Mouse (Mus musculus): Measurements from ENCODE around the gene Bsn. TPM values are rescaled to one million over a fixed set of nuclear protein-coding genes. Genes with fewer than 3 reads are reported as not detected.

Bsn gene
- polyA plus RNA-seq, 1 experiment from 2014 or later, result 0.06 TPM

DNA sequence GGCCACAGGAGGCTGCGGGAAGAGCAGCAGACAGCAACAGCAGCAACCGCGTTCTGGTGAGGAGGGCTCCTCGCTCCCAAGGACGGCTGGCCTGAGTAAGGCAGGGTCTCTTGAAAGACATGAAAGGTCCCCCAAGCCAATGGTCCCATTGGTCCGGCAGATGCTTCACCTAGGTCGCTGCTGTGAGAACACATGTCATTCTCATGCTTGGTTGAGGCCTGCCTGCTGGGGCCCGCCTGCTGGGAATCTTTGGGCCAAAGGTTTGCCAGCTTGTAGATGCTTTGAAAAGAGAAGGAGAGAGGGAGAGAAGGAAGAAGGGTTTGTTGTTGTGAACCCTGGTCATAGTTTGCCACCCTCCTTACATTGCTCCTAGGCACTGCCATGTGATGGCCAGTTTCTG, 90.6 kb downstream of the Bsn start:
- no peak for DNase-seq (ENCODE audit: low spot score)

DNA sequence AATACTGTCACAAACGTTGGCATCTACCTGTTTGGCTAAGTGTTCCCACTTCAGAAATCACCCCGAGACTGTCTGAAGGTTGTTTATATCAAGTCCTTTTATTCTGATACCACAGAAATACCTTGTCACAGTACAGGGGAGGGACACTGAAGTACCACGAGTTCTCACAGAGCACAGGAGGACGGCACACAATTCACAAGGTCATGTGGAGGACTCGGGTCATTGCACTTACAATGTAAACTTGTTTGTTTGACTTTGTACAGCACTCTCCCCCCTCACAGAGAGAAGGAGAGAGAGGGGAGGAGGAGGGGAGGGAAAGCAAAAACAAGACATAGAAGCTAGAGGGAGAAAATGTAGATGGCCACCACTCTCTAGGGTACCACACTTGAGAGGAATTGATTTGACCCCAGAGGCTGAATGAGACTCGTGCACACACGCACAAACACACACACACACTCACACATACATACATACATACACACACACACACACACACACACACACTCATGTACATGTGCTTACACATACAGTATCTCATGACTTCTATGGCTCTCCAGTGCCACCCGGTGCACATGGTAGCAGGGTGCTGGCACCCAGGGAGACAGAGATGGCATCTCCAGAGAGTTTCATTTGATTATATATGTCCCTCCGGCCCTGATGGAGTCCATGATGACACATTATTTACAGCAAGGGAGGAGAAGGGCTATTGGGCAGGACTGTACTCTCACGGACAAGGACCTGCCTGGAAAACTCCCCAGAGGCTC, 94.1 kb downstream of the Bsn start:
- H3K9ac ChIP-seq (replicated peaks; ENCODE audit: low read depth), result no peak overlapping the region
- H3K9me3 ChIP-seq (ENCODE audit: low read length), result no peaks in the 10 kb centered on the region
- no peak overlapping the region for H3K4me3 ChIP-seq (ENCODE audit: low read depth, low read length)
- H3K4me2 ChIP-seq (replicated peaks; ENCODE audit: low read depth, low read length), result no peak overlapping the region
- DNase-seq (ENCODE audit: low spot score) (no peak), ATAC-seq (no peak)
- H3K27ac ChIP-seq (ENCODE audit: low read length), result no peak overlapping the region
- no peaks in the 10 kb centered on the region for H3K27me3 ChIP-seq (replicated peaks; ENCODE audit: insufficient read depth, low read length)
- peaks cover 7% of the 10 kb centered on the region; the same call in 1 of the 2 replicates for H3K36me3 ChIP-seq (ENCODE audit: insufficient read depth, low read length)
- TF ChIP-seq CTCF (IDR thresholded peaks at IDR 0.05) (no peak), EP300 (IDR thresholded peaks at IDR 0.05) (0 out of 2 replicates have a peak, but pooled peaks have one; percentile 7)
- WGBS, result 48% methylated on average over 10 of the region's 10 CpGs
- no peaks in the 10 kb centered on the region; the same call in 1 of the 2 replicates for H3K4me1 ChIP-seq (ENCODE audit: insufficient read depth, low read depth, low read length)

More for the DNA sequence above, 90.6 kb downstream of the Bsn start:
- H3K27ac ChIP-seq (ENCODE audit: low read length), result no peak overlapping the region
- H3K4me3 ChIP-seq (ENCODE audit: low read depth, low read length), result no peak overlapping the region
- no peaks in the 10 kb centered on the region for H3K27me3 ChIP-seq (replicated peaks; ENCODE audit: insufficient read depth, low read length)
- 85% methylated on average over 8 of the region's 8 CpGs for WGBS
- no peaks in the 10 kb centered on the region; the same call in 1 of the 2 replicates for H3K4me1 ChIP-seq (ENCODE audit: insufficient read depth, low read depth, low read length)
- H3K4me2 ChIP-seq (replicated peaks; ENCODE audit: low read depth, low read length), result no peak overlapping the region
- H3K36me3 ChIP-seq (ENCODE audit: insufficient read depth, low read length), result no peaks in the 10 kb centered on the region
- no peaks in the 10 kb centered on the region for H3K9me3 ChIP-seq (ENCODE audit: low read length)
- no peak overlapping the region for H3K9ac ChIP-seq (replicated peaks; ENCODE audit: low read depth)
- ATAC-seq, result no peak
- TF ChIP-seq CTCF (IDR thresholded peaks at IDR 0.05), result no peak

DNA sequence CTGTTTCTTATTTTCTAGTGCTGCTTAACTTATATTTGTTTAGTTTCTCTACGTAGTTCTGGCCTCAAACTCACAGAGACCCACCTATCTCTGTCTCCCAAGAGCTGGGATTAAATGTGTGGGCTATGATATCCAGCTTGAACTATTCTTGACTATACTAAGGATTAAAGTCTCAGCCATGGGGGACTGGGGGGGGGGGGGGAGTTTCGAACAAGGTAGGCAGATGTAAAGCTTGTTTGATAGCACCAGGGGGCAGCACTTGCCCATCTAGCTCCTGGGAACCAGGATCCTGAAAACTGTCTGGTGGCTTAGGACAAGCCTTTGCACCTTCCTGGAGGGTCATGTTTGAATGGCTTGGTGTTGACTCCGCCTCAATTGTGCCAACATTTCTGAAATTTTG, 94.7 kb downstream of the Bsn start:
- TF ChIP-seq CTCF (IDR thresholded peaks at IDR 0.05) (peak; percentile 82), EP300 (IDR thresholded peaks at IDR 0.05) (no peak)
- H3K36me3 ChIP-seq (ENCODE audit: insufficient read depth, low read length), result peaks cover 10% of the 10 kb centered on the region; the same call in 1 of the 2 replicates
- 4% methylated on average over 3 of the region's 3 CpGs for WGBS
- H3K4me2 ChIP-seq (replicated peaks; ENCODE audit: low read depth, low read length), result peak overlapping the region; percentile 97
- H3K9me3 ChIP-seq (ENCODE audit: low read length), result no peaks in the 10 kb centered on the region
- no peaks in the 10 kb centered on the region; the same call in 1 of the 2 replicates for H3K4me1 ChIP-seq (ENCODE audit: insufficient read depth, low read depth, low read length)
- no peaks in the 10 kb centered on the region for H3K27me3 ChIP-seq (replicated peaks; ENCODE audit: insufficient read depth, low read length)
- DNase-seq (ENCODE audit: low spot score), result peak; percentile 90
- H3K4me3 ChIP-seq (ENCODE audit: low read depth, low read length), result peak overlapping the region; percentile 62
- H3K9ac ChIP-seq (replicated peaks; ENCODE audit: low read depth), result no peak overlapping the region
- ATAC-seq, result peak; percentile 13
- H3K27ac ChIP-seq (ENCODE audit: low read length), result no peak overlapping the region

DNA sequence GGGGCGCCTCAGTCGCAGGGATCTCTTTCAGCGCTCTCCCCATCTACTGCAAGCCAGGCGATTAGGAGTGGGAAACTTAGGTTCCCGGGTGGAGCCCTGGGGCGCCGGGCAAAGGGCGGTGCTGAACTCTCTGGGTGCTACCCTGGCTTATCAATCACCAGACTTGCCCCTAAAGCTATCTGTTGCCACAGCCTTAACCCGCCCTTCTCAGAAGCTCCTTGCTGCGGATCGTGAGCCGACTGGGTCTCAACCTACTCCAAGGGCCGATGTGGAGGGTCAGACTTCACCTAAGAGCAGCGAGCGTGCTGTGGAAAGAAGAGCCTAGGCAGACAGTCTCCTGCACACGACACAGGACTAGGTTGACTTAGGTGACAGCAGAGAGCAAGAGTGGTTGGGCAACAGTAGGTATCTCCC, 95.2 kb downstream of the Bsn start:
- no peaks in the 10 kb centered on the region; the same call in 1 of the 2 replicates for H3K4me1 ChIP-seq (ENCODE audit: insufficient read depth, low read depth, low read length)
- no peaks in the 10 kb centered on the region for H3K27me3 ChIP-seq (replicated peaks; ENCODE audit: insufficient read depth, low read length)
- peak overlapping the region; percentile 69 for H3K27ac ChIP-seq (ENCODE audit: low read length)
- 1% methylated on average over 16 of the region's 16 CpGs for WGBS
- peak overlapping the region; percentile 97 for H3K4me2 ChIP-seq (replicated peaks; ENCODE audit: low read depth, low read length)
- peak; percentile 29 for ATAC-seq
- no peaks in the 10 kb centered on the region for H3K9me3 ChIP-seq (ENCODE audit: low read length)
- no peak for TF ChIP-seq CTCF (IDR thresholded peaks at IDR 0.05)
- no peak for TF ChIP-seq EP300 (IDR thresholded peaks at IDR 0.05)
- peaks cover 14% of the 10 kb centered on the region; the same call in 1 of the 2 replicates for H3K36me3 ChIP-seq (ENCODE audit: insufficient read depth, low read length)
- H3K9ac ChIP-seq (replicated peaks; ENCODE audit: low read depth), result peak overlapping the region; percentile 51
- peak; percentile 37 for DNase-seq (ENCODE audit: low spot score)
- H3K4me3 ChIP-seq (ENCODE audit: low read depth, low read length), result peak overlapping the region; percentile 62

DNA sequence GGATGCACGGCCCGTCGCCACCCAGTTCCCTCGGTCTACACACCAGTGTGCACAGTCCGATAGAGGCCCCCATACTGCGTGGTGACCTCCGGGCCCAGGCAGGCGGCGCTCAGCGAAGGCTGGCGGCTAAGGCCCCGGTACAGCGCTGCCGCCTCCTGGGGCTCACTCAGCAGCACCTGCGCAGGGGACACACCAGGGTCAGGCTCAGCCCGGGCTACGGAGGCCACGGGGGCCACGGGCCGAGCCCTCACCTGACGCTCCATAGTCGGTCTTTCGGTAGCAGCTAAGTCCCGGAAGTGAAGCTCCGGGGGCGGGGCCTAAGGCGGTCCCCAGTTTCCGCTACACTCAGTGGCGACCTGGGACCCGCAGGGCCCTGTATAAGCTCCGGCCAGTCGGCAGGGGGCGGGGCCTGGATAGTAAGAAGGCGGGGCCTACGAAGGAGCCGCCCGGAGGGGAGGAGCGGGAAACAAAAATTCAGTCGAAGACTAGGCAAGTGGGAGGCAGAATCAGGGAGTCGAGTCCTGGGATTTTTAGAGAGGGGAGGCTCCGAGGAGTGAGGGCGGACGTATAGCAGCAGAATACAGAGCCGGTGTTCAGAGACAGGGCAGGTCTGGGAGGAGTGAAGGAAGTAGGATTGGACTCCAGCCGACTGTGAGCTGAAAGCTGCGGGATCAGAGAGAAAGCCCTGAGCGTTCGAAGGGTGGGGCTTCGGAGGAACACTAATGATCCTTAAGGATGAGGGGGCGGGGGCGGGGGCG, 95.8 kb downstream of the Bsn start, which contains the start of gene Apeh:
TSS of gene Apeh (minus strand) at position 423 of the 758 bp plus-strand sequence.
- Histone ChIP-seq H3K9ac (replicated peaks; ENCODE audit: low read depth) (peak within 1 kb of the TSS; percentile 61), H3K4me3 (ENCODE audit: low read depth, low read length) (peak within 1 kb of the TSS; percentile 62), H3K4me1 (ENCODE audit: insufficient read depth, low read depth, low read length) (no peaks in the 10 kb centered on the region; the same call in 1 of the 2 replicates), H3K27ac (ENCODE audit: low read length) (peak within 1 kb of the TSS; percentile 83), H3K4me2 (replicated peaks; ENCODE audit: low read depth, low read length) (peak within 1 kb of the TSS; percentile 97), H3K27me3 (replicated peaks; ENCODE audit: insufficient read depth, low read length) (no peaks in the 10 kb centered on the region), H3K9me3 (ENCODE audit: low read length) (no peaks in the 10 kb centered on the region), H3K36me3 (ENCODE audit: insufficient read depth, low read length) (peaks cover 20% of the 10 kb centered on the region; the same call in 1 of the 2 replicates)
- TF ChIP-seq EP300 (IDR thresholded peaks at IDR 0.05), result no peak
- ATAC-seq (peak; percentile 97), DNase-seq (ENCODE audit: low spot score) (peak; percentile 97)
- 3% methylated on average over 49 of the region's 52 CpGs for WGBS

DNA sequence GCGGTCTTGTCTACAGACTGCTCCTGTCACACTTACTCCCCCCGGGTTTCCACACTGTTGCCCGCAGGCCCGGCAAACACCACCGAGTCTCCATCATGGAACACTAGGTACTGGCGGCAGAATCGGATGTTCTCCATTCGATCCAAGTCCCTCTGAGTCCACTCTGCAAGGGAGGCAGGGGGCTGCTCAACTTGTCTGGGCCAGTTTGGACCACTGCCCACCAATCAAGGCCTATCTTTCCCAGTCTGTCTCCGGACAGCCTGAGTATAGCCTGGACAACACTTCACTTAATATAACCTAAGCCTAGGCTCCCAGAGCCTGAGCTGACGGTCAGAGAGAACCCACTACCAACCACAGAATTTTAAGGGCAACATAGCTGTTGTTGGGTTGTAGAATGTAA, 96.6 kb downstream of the Bsn start:
- peak overlapping the region; percentile 62; the same call in 1 of the 2 replicates for H3K4me3 ChIP-seq (ENCODE audit: low read depth, low read length)
- H3K4me2 ChIP-seq (replicated peaks; ENCODE audit: low read depth, low read length), result peak overlapping the region; percentile 97
- H3K4me1 ChIP-seq (ENCODE audit: insufficient read depth, low read depth, low read length), result no peaks in the 10 kb centered on the region; the same call in 1 of the 2 replicates
- H3K27ac ChIP-seq (ENCODE audit: low read length), result peak overlapping the region; percentile 83; the same call in 1 of the 2 replicates
- TF ChIP-seq CTCF (IDR thresholded peaks at IDR 0.05) (no peak), EP300 (IDR thresholded peaks at IDR 0.05) (no peak)
- ATAC-seq (no peak), DNase-seq (ENCODE audit: low spot score) (no peak)
- peaks cover 26% of the 10 kb centered on the region; the same call in 1 of the 2 replicates for H3K36me3 ChIP-seq (ENCODE audit: insufficient read depth, low read length)
- peak overlapping the region; percentile 61 for H3K9ac ChIP-seq (replicated peaks; ENCODE audit: low read depth)
- H3K27me3 ChIP-seq (replicated peaks; ENCODE audit: insufficient read depth, low read length), result no peaks in the 10 kb centered on the region
- H3K9me3 ChIP-seq (ENCODE audit: low read length), result no peaks in the 10 kb centered on the region
- WGBS, result 65% methylated on average over 10 of the region's 10 CpGs
